ENCODE assay signal across 12 mouse cellular contexts in the genomic region with DNA sequence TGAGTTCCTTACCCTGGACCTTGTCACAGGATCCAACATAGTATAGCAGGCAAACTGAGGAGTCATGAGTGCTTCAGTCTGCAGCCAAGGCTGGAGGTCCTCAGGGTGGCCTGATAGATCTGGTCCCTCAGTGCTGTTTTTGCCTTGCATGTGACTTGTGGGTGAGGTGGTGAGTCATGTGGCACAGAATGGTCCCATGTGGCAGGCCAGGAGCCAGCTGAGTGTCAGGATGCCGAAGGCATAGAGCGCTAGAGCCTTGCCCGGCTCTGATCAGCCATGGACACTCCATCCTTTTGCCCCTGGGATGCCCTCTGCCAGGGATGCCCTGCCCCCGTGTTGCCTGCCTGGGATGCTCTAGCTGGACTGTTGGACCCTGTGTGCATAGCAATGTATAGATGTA.
"Had no signal": no experiment of that assay in that cellular context is flagged by ENCODE, and none has a peak within 500 bp of the region (broad histone marks: within the 10 kb centered on the region; RNA-seq: fewer than 3 reads in every experiment).

No protein-coding gene starts in this region.

- H3K9me3 ChIP-seq: limb, embryonic 12.5 days; midbrain, embryonic 13.5 days; stomach, embryonic 15.5 days had no signal

- H3K27ac ChIP-seq: kidney, postnatal 0 days; layer of hippocampus, adult 2 months; limb, embryonic 12.5 days; liver, embryonic 14.5 days; midbrain, embryonic 13.5 days; stomach, embryonic 15.5 days had no signal

- H3K9ac ChIP-seq: limb, embryonic 12.5 days; liver, embryonic 14.5 days; stomach, embryonic 15.5 days had no signal

- ATAC-seq: midbrain, embryonic 13.5 days had no signal

- H3K27me3 ChIP-seq: limb, embryonic 12.5 days; midbrain, embryonic 13.5 days; stomach, embryonic 15.5 days had no signal

- DNase-seq: kidney, adult 8-10 months; kidney, postnatal 36 days; lung, adult 18-20 months; right cerebral cortex, postnatal 14 days; thymus, adult 2 months; thymus, postnatal 25 days had no signal

- H3K4me3 ChIP-seq: layer of hippocampus, adult 2 months; limb, embryonic 12.5 days; stomach, embryonic 15.5 days had no signal

- H3K4me2 ChIP-seq: stomach, embryonic 15.5 days had no signal
